Mouse (Mus musculus): ENCODE data around the gene Slc47a1.
"Not testable (repeated sequence)": the region's sequence is repeated elsewhere in the genome, so short reads cannot be mapped to it uniquely, and the experiment has no call there.

Gene Slc47a1

GRCm38 (mm10) chr11:61377881-61378613 lies at the start of gene Slc47a1:
TSS of gene Slc47a1 (minus strand) at chr11:61378345.
- no peak for DNase-seq (ENCODE audit: low spot score)

GRCm38 (mm10) chr11:61419253-61419652 lies 41.1 kb upstream of the Slc47a1 start:
- DNase-seq (ENCODE audit: low spot score), result no peak

GRCm38 (mm10) chr11:61417945-61418551 lies 39.9 kb upstream of the Slc47a1 start:
- peak; percentile 61 for DNase-seq (ENCODE audit: low spot score)

- not testable (repeated sequence) for DNase-seq (ENCODE audit: low spot score)
Observed at GRCm38 (mm10) chr11:61416540-61416939, 38.4 kb upstream of the Slc47a1 start.

- DNase-seq (ENCODE audit: low spot score), result no peak
Observed at GRCm38 (mm10) chr11:61415444-61415843, 37.3 kb upstream of the Slc47a1 start.

GRCm38 (mm10) chr11:61414560-61414959 lies 36.4 kb upstream of the Slc47a1 start:
- no peak for DNase-seq (ENCODE audit: low spot score)

- no peak for DNase-seq (ENCODE audit: low spot score)
Observed at GRCm38 (mm10) chr11:61413411-61413810, 35.3 kb upstream of the Slc47a1 start.

- DNase-seq (ENCODE audit: low spot score), result no peak
Observed at GRCm38 (mm10) chr11:61411809-61412208, 33.7 kb upstream of the Slc47a1 start.

- DNase-seq (ENCODE audit: low spot score), result no peak
Observed at GRCm38 (mm10) chr11:61411221-61411620, 33.1 kb upstream of the Slc47a1 start.

- peak; percentile 80 for DNase-seq (ENCODE audit: low spot score)
Observed at GRCm38 (mm10) chr11:61410129-61410528, 32.0 kb upstream of the Slc47a1 start.

GRCm38 (mm10) chr11:61409051-61409450 lies 30.9 kb upstream of the Slc47a1 start:
- no peak for DNase-seq (ENCODE audit: low spot score)

GRCm38 (mm10) chr11:61408184-61409027 lies 30.3 kb upstream of the Slc47a1 start:
- peak; percentile 67 for DNase-seq (ENCODE audit: low spot score)

- DNase-seq (ENCODE audit: low spot score), result peak; percentile 92
Observed at GRCm38 (mm10) chr11:61407638-61408183, 29.6 kb upstream of the Slc47a1 start.

GRCm38 (mm10) chr11:61401794-61402193 lies 23.6 kb upstream of the Slc47a1 start:
- DNase-seq (ENCODE audit: low spot score), result no peak

GRCm38 (mm10) chr11:61400681-61401346 lies 22.7 kb upstream of the Slc47a1 start:
- DNase-seq (ENCODE audit: low spot score), result no peak

- not testable (repeated sequence) for DNase-seq (ENCODE audit: low spot score)
Observed at GRCm38 (mm10) chr11:61397423-61398043, 19.4 kb upstream of the Slc47a1 start.

GRCm38 (mm10) chr11:61388936-61389335 lies 10.8 kb upstream of the Slc47a1 start:
- no peak for DNase-seq (ENCODE audit: low spot score)

GRCm38 (mm10) chr11:61388012-61388411 lies 9.9 kb upstream of the Slc47a1 start:
- DNase-seq (ENCODE audit: low spot score), result no peak

GRCm38 (mm10) chr11:61387233-61387632 lies 9.1 kb upstream of the Slc47a1 start:
- no peak for DNase-seq (ENCODE audit: low spot score)

- no peak for DNase-seq (ENCODE audit: low spot score)
Observed at GRCm38 (mm10) chr11:61385725-61386124, 7.6 kb upstream of the Slc47a1 start.

- DNase-seq (ENCODE audit: low spot score), result no peak
Observed at GRCm38 (mm10) chr11:61381272-61381671, 3.1 kb upstream of the Slc47a1 start.

All from ovary, postnatal 10 days (tissue).